Mouse (Mus musculus) embryonic facial prominence, embryonic 14.5 days (tissue): ENCODE results near the gene Micall2. TPM values are rescaled to one million over a fixed set of nuclear protein-coding genes. Genes with fewer than 3 reads are reported as not detected.

ENCODE experiments used
- ATAC-seq: fragments of 200-750 bp; cut with Nextera tagmentation; 2 replicates; pipeline ENCODE4 v1.8.0; 2017; ENCODE audit warnings: low read depth, moderate number of reproducible peaks, moderate TSS enrichment
- DNase-seq: peaks from one replicate; pipeline ENCODE4 v3.0.0-alpha.2; 2015; ENCODE audit warnings: low spot score
- H3K27ac ChIP-seq: fragments of 300-500 bp; sonication (generic); replicated peaks from 2 replicates; pipeline ENCODE4 v1.5.1; 2014; ENCODE audit warnings: low read depth, mild to moderate bottlenecking, low read length, moderate library complexity
- H3K27me3 ChIP-seq: fragments of 300-500 bp; sonication (generic); replicated peaks from 2 replicates; pipeline ENCODE4 v1.6.1; 2014; ENCODE audit warnings: low read length; ENCODE audit not compliant: control insufficient read depth, insufficient read depth
- H3K36me3 ChIP-seq: fragments of 300-500 bp; sonication (generic); 2 replicates; pipeline ENCODE4 v1.6.1; 2014; ENCODE audit warnings: low read length, mixed read lengths; ENCODE audit not compliant: control insufficient read depth, insufficient read depth
- H3K4me1 ChIP-seq: fragments of 300-500 bp; sonication (generic); 2 replicates; pipeline ENCODE4 v1.6.1; 2014; ENCODE audit warnings: antibody characterized with exemption, low read length; ENCODE audit not compliant: control insufficient read depth, insufficient read depth
- H3K4me2 ChIP-seq: fragments of 300-500 bp; sonication (generic); 2 replicates; pipeline ENCODE4 v1.6.1; 2014; ENCODE audit warnings: low read depth, mild to moderate bottlenecking, low read length, moderate library complexity, mixed read lengths
- H3K4me3 ChIP-seq: fragments of 300-500 bp; sonication (generic); 2 replicates; pipeline ENCODE4 v1.5.1; 2014; ENCODE audit warnings: low read depth, mild to moderate bottlenecking, low read length
- H3K9ac ChIP-seq: fragments of 300-500 bp; sonication (generic); 2 replicates; pipeline ENCODE4 v1.6.1; 2014; ENCODE audit warnings: low read depth, mild to moderate bottlenecking, low read length, moderate library complexity, mixed read lengths
- H3K9me3 ChIP-seq: fragments of 300-500 bp; sonication (generic); 2 replicates; pipeline ENCODE4 v1.6.1; 2016; ENCODE audit warnings: low read length; ENCODE audit not compliant: control insufficient read depth
- WGBS: fragments of 180-500 bp; shearing (Covaris S2); extraction: QIAGEN DNeasy Blood & Tissue Kit; methylation state at CpG from one replicate; pipeline ENCODE4 v1.1.7; 2014; 5-methylcytosine and 5-hydroxymethylcytosine counted together
- polyA plus RNA-seq: library from polyadenylated mRNA; unstranded; fragments of >200 nt; fragmentation: Nextera tagmentation; extraction: Ambion mirVana; gene quantifications from 2 replicates; pipeline ENCODE4 v1.2.1, GENCODE M21; 2014

Gene Micall2
- 5.5 and 5.8 TPM in 2 replicates for polyA plus RNA-seq

DNA sequence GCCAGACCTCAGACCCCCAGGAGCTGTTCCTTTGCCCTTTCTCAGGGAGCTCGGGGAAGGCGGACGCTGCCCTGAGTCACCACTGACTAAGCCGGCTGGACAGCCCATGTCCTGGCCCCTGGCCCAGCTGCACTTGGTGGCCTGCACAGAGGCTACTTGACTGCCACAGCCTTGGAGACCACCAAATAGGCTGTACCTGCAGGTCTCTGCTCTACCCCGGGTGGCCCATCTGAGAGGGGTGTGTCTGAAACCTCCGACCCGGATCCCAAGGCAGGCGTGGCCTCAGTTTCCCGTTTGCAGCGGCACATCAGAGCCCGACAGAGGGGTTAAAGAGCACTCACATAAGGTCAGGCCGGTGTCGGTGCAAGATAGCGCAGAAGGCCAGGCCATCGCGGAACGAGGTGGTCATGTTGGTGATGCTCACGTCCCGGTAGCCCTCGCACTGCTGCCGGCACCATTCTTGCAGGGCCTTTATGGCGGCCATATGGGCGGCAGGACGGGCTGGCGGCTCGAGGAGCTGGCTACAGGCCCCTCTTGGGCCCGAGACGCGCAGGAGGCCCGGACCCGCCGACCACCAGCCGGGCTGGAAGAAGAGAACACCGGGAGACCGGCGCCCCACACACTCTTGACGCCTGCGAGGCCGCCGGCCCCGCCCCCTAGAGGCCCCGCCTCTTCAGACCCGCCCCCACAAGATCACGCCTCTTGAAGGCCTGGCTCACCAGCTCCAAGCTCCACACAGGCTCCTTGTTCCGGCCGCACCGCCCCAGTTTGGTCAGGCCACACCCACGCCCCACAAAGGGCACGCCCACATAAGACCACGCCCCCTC lies at the start of gene Micall2:
TSS of gene Micall2 (minus strand) at position 660 of the 827 bp plus-strand sequence.
- 4% methylated on average over 24 of the region's 50 CpGs for WGBS
- Histone ChIP-seq H3K9ac (peak within 1 kb of the TSS; percentile 69), H3K4me3 (peak within 1 kb of the TSS; percentile 58), H3K4me1 (peaks cover 40% of the 10 kb centered on the region), H3K27ac (peak within 1 kb of the TSS; percentile 66), H3K27me3 (no peaks in the 10 kb centered on the region), H3K36me3 (no peaks in the 10 kb centered on the region), H3K4me2 (peak within 1 kb of the TSS; percentile 98), H3K9me3 (no peaks in the 10 kb centered on the region)
- DNase-seq (peak; percentile 99), ATAC-seq (peak; percentile 97)

DNA sequence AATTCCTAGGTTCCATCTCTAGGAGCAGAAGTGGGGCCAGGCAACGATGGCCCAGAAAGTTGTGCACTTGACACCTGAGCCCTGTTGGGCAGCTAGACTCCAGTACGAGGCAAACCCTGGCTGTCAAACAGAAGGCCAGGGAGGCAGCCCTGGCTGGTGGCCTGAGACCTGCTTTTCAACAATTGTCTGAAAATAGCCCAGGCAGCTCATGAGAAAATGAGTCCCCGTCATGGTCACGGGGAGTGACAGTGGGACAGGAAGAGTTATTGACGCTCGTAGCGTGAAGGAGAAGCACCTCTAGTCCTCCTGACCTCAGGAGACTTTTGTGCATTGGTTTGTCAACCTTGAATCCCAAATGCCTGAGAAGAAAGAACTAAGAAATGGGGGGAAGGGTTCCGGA lies 45.3 kb upstream of the Micall2 start:
- Histone ChIP-seq H3K9me3 (no peaks in the 10 kb centered on the region), H3K4me1 (no peaks in the 10 kb centered on the region), H3K36me3 (no peaks in the 10 kb centered on the region), H3K9ac (no peak overlapping the region), H3K4me2 (no peak overlapping the region), H3K27ac (no peak overlapping the region), H3K4me3 (no peak overlapping the region), H3K27me3 (no peaks in the 10 kb centered on the region)
- WGBS, result 79% methylated on average over 8 of the region's 8 CpGs
- DNase-seq (no peak), ATAC-seq (no peak)

DNA sequence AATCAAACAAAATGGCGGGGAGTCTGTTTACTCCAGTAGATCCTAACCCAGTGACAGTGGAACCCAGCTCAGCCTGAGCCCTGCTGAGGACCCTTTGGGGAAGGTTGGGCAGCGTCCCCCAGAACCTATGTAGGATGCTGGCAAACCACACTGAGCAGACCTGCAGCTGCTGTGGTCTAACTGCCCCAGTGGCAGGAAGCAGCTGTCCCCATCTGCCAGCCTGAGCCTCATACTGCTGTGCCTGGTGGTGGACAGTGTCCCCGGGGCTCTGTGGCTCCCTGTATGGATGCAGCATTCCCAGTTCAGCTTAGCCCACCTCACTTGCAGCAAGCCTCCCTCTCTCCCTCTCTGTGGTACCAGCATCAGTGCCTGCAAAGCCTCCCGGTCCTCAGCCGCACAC lies 40.8 kb upstream of the Micall2 start:
- Histone ChIP-seq H3K4me2 (no peak overlapping the region), H3K9ac (no peak overlapping the region), H3K27ac (no peak overlapping the region), H3K9me3 (no peaks in the 10 kb centered on the region), H3K27me3 (no peaks in the 10 kb centered on the region), H3K4me1 (no peaks in the 10 kb centered on the region; the same call in 1 of the 2 replicates), H3K4me3 (no peak overlapping the region), H3K36me3 (peaks cover 18% of the 10 kb centered on the region)
- WGBS, result 70% methylated on average over 5 of the region's 5 CpGs
- DNase-seq (no peak), ATAC-seq (no peak)

DNA sequence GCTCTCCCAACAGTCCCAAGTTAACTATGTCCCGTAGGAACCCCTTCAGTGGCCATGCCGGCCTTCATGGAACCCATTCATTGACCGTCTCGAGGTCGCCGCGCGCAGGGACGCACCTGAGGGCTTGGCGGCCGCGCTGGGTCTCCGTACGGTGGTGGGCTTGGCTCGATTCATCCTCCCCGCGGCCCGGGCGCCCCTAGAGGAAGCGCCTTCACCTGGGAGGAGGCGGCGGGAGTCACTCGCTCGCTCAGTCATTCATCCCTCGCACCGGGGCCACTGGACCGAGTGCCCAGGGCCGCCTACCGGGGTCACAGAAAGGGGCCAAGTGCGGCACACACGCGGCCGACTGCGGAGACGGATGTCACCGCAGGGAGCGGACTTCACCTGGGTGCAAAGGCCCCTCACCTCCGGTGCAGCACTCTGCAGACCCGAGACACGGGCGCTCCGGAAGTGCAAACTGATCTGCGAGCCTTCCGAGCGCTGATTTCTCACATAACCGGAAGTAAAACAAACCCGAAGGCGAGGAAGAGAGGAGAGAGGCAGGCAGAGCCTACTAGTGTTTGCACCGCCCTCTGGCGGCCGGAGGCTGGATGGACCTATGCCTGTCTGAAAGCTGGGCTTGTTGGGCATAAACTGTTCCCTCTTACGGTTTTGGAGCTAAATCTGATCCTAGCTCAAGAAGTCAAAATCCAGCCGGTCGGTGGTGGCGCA lies 39.2 kb upstream of the Micall2 start, which contains the start of gene Ints1:
TSS of gene Ints1 (minus strand) at position 459 of the 711 bp plus-strand sequence.
- H3K9ac ChIP-seq, result peak within 1 kb of the TSS; percentile 82
- no peaks in the 10 kb centered on the region for H3K27me3 ChIP-seq
- DNase-seq (peak; percentile 98), ATAC-seq (peak; percentile 96)
- no peaks in the 10 kb centered on the region; the same call in 1 of the 2 replicates for H3K4me1 ChIP-seq
- H3K27ac ChIP-seq, result no peak within 1 kb of the TSS
- H3K9me3 ChIP-seq, result no peaks in the 10 kb centered on the region
- peaks cover 34% of the 10 kb centered on the region for H3K36me3 ChIP-seq
- H3K4me3 ChIP-seq, result peak within 1 kb of the TSS; percentile 98
- WGBS, result 0% methylated on average over 52 of the region's 55 CpGs
- peak within 1 kb of the TSS; percentile 92 for H3K4me2 ChIP-seq

DNA sequence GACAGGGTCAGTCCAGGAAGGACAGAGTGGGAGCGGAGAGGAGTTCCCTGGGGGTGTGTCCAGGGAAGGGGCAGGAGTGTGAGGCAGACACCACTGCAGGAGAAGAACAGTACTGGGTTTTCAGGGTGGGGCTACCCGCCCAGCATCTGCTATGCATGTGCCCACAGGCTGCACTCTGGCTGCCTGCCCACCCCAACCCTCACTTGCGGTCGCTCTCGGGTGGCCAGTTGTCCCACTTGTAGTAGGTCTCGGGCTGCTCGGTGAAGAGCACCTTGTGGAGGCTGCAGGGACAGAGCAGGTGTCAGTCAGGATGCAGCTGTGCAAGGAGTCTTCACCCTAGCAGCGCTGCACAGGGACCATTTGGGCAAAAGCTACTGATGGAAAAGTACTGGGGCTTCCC lies 32.1 kb upstream of the Micall2 start:
- Histone ChIP-seq H3K27ac (no peak overlapping the region), H3K4me2 (no peak overlapping the region), H3K36me3 (peaks cover 96% of the 10 kb centered on the region), H3K27me3 (no peaks in the 10 kb centered on the region), H3K9ac (no peak overlapping the region), H3K4me3 (no peak overlapping the region), H3K9me3 (no peaks in the 10 kb centered on the region), H3K4me1 (no peaks in the 10 kb centered on the region)
- ATAC-seq (no peak), DNase-seq (no peak)
- WGBS, result 92% methylated on average over 7 of the region's 8 CpGs

DNA sequence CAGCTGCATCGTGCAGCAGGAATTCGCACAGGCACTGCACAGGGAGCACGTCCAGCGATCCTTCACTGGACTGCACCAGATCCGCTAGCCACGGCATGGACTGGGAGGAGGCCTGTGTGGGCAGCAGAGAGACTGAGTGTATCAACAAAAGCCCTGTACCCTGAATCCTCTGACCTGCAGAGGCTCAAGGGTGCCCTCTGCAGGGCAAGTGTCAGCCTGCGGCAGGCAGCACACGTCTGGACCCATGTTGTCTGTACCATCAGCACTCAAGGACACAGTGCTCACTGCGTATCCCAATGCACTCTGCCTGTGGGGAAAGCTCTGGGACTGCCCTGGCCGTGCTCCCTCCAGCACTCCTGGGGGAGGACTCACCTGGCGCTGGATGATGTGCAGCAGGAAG lies 28.2 kb upstream of the Micall2 start:
- no peaks in the 10 kb centered on the region for H3K4me1 ChIP-seq
- 73% methylated on average over 11 of the region's 11 CpGs for WGBS
- DNase-seq (no peak), ATAC-seq (0 out of 2 replicates have a peak, but pooled peaks have one; percentile 19)
- peaks cover 100% of the 10 kb centered on the region for H3K36me3 ChIP-seq
- no peak overlapping the region for H3K9ac ChIP-seq
- no peak overlapping the region for H3K27ac ChIP-seq
- H3K4me3 ChIP-seq, result no peak overlapping the region
- H3K9me3 ChIP-seq, result no peaks in the 10 kb centered on the region
- no peaks in the 10 kb centered on the region for H3K27me3 ChIP-seq
- H3K4me2 ChIP-seq, result no peak overlapping the region

DNA sequence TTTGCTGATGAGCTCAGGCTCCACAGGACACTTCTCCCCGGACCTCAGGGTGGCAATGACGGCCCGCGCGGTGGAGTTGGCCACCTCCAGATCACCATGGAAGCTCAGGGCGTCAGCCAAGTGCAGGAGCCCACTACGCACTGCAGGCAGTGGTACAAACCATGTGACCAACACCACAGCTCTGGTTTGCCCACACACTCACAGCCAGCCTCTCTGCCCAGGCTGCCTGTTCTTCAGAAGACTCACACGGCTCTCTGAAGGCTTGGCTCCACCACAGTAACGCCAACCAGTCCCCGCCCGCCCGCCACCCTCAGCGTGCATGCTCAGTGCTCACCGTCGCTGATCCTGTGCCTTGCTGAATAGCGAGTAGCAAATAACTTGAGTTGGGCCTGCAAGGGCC lies 22.0 kb upstream of the Micall2 start:
- Histone ChIP-seq H3K9ac (no peak overlapping the region), H3K4me2 (no peak overlapping the region), H3K4me3 (no peak overlapping the region), H3K27ac (no peak overlapping the region), H3K4me1 (no peaks in the 10 kb centered on the region), H3K9me3 (no peaks in the 10 kb centered on the region), H3K36me3 (peaks cover 95% of the 10 kb centered on the region), H3K27me3 (no peaks in the 10 kb centered on the region)
- ATAC-seq, result no peak
- 85% methylated on average over 11 of the region's 16 CpGs for WGBS
- no peak for DNase-seq

DNA sequence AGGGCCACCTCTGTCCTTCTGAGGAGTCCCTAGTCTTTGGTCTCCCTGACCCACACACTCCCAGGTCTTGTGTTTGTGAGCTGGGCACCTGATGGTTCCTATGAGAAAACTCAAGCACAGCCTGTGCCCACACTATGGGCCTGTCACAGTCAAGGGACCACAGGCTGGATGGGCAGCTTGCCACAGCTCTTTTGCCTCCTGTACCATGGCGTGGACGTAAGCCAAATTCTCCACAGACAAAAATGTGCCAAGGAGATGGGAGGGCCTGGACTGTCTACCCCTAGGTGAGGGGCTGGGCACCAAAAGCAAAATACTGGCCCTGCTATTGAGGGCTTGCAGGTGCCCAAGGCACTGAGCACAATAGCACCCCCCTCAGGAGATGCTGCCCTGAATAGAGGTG lies 20.4 kb upstream of the Micall2 start:
- no peak for ATAC-seq

More for the DNA sequence above, 20.4 kb upstream of the Micall2 start:
- no peak overlapping the region for H3K4me3 ChIP-seq
- DNase-seq, result no peak
- no peak overlapping the region for H3K27ac ChIP-seq
- WGBS, result 84% methylated on average over 2 of the region's 2 CpGs
- H3K9ac ChIP-seq, result no peak overlapping the region
- peaks cover 95% of the 10 kb centered on the region for H3K36me3 ChIP-seq
- H3K9me3 ChIP-seq, result no peaks in the 10 kb centered on the region
- H3K4me1 ChIP-seq, result no peaks in the 10 kb centered on the region
- H3K27me3 ChIP-seq, result no peaks in the 10 kb centered on the region
- H3K4me2 ChIP-seq, result no peak overlapping the region
